Mouse (Mus musculus) lung, postnatal 10 days (tissue): Measurements from ENCODE around the gene Lrsam1.
A peak's percentile ranks its signal among the peaks of the same experiment; 100 is the strongest.

Source experiments
- DNase-seq: peaks from one replicate; pipeline ENCODE4 v3.0.0; 2021

Lrsam1 gene

DNA sequence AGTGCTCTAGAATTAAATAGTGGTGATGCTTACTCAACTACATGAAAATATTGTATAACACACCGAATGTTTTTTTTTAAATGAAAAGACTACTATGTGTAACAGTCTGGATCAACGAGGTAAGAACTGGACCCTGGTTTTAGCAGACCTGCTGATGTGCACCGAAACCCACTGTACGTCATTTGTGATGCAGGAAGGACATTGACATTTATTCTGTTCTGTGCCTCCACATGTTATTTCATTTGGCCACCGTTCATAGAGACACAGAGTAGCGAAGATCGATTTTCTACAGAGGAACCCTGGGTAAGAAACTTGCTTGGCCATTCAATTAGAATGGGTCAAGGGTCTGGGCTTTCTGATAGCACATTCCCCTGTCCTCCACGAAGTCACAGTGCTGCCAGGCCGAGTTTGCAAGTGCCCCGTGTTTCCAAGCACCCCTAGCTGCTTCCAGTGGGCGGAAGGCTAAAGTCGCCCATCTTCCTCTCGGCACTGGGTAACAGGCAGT is 4.8 kb upstream of the Lrsam1 start:
- DNase-seq, result no peak

DNA sequence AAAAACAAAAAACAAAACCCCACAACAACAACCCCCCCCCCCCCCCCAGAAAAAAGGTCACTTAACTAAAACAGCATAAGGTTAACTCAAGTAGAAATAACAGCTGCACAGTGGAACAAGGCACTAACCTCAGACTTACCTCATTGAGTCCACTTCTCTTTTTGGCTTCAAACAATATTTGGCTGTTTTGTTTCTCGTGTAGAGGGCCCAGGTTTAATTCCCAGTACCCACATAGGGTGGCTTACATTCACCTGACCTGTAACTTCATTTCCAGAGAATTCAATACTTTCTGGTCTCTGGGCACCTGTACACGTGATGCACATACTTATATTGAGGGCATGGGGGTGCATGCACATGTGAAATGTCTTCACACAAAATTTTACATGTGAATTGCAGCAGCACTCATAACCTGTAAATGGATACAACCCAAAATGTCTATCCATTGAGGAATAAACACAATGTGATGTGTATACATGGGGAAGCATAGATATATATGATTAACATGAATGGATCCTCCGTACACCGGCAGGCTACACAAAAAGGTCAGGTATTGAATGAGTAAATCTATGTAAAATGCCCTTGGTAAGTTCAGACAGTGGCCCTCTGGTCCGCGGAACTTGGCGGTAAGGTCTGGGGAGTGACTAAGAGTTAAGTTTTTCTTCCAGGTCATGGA is 4.2 kb upstream of the Lrsam1 start:
- no peak for DNase-seq

DNA sequence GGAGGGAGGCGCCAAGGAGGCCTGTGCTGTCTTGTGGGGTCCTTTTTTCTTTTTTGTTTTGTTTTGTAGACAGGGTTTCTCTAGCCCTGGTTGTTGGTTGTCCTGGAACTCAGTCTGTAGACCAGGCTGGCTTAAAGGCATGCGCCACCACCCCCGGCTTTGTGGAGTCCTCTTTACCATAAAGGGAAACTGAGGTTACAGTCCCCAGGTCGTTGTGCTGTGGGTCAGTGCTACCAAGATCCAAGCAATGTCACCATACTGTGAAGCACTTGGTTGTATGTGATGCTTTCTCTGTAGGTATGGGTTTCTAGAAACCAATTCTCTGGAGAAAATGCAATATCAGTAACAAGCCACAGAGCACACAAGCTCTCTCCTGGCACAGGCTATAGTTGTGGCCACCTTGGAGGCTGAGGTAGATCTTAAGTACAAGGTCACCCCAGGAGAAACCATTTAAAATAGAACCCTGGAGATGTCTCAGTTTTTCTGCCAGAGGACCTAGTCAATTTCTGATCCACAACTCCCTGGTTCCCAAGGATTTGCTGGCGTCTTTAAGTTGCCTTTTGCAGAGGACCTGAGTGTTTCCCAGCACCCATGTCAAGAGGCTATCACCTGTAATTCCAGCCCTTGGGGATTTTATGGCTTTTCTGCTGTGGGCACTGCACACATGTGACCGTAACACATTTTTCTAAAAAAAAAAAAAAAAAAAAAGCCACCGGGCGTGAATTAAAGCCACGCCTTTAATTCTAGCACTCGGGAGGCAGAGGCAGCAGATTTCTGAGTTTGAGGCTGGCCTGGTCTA is 3.4 kb upstream of the Lrsam1 start:
- no peak for DNase-seq

DNA sequence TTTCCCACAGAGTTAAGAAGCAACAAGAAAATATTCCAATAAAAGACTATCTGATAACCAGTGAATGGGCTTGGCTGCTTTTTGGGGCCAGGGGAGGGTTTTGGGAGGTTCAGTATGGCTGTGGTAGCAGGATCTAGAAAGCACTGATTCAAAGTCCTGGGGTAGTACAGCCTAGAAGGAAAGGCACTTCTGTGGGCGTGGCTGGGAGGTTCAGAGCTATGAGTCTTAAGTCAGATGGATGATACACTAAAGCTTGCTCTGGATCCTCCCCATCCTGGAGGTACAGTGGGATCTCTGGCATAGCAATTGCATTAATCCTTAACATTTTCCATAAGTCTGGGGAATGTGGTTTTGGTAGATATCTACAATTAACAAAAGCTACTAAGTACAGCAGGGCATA is 2.6 kb upstream of the Lrsam1 start:
- DNase-seq, result no peak

DNA sequence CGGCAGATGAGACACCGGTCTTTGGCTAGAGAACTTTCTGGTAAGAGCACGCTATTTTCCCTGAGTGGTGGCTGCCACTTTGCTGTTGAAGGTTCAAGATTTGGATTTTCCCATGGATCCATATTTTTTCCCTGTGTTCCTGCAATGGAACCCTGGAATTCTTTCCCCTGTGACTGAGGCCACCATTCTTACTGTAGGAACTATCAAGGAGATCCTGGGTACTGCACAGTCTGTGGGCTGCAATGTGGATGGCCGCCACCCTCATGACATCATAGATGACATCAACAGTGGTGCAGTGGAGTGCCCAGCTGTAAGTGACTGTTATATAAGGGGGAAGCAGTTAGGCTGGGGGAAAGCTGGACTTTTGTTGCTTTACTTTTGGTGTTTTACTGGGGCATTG is 2.1 kb upstream of the Lrsam1 start:
- DNase-seq, result no peak

DNA sequence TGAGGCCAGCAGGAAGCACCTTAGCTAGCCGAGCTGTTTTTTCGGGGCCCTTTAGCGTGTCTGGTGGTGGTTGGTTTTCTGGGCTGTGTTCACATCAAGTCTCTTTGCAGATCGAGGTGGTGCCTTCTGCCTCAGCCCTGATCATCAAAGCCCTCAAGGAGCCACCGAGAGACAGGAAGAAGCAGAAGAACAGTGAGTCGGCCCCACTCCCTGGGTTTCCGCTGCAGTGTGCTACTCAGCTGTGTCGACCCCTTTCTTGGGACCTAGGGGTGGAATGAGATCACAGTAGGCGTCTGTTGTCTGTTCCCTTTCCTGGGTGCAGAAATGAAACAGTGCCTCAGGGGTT is 1.4 kb upstream of the Lrsam1 start:
- DNase-seq, result no peak

DNA sequence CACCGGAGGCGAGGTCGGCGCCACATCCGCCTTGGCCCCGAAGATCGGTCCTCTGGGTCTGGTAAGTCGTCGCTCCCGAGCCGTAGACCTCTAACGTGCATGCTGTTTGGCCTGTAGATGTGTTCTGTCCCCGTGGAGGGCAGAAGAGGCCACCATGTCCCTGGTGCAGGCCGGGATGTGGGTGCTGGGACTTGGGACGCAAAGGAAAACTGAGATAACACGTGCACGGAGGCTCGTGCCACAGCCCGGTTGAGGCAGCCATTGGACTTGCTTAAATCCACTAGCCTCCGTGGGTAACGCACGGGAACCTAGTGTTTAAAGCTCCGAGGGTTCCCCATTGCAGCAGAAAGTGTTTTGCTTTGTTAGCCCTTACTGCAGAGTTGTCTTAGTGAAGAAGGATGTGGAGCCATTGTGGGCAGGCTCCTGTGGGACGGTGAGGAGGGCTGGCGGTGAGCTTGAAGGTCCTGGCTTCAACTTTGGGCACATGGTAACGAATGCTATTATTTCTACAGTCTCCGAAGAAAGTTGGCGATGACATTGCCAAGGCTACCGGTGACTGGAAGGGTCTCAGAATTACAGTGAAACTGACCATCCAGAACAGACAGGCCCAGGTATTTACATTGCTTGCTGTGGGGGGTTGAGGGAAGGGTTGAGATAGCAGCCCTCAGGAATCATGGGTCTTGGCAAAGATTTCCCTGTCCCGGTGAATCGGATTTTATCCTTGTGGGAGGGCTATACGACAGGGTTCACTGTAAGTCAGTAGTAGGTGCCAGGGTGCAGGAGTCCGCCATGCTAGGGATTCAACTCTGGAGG is 854 bp upstream of the Lrsam1 start:
- no peak for DNase-seq

DNA sequence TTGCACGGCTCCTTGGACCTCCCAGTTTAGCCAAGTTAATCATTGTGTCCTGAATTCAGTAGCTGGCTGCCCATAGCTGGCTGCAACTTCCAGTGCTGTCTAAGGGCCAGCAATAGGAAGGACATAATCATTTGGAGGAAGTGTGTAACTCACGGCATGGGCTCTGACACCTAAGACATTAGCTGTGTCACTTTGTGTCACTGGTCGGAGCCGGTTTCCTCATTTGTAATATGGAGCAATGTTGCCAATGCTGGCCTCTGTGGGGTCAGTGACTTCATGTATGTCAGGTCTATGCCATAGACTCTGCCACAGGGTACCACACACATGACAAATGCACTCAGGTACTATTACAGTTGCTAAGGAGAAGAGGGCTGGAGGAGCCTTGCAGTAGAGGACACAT is 1.1 kb downstream of the Lrsam1 start:
- DNase-seq, result no peak

DNA sequence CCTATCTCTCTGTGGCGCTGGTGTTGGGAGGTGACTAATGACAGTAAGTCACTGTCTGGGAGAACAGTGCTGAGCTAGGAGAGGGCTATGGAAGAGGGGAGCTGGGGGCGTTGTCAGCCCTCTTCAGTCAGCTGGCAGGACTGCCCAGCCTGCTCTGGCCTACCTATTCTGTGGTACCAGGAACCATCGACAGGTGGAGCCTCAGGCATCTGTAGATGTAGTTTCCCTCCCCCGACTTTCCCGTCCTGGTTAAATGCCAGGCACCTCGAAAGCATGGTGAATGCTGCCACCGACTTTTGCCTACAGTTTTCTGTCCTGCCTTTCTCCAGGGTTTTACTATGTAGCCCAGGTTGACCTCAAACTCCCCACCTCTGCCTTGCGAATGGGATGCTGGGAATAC is 4.1 kb downstream of the Lrsam1 start:
- DNase-seq, result peak; percentile 44

DNA sequence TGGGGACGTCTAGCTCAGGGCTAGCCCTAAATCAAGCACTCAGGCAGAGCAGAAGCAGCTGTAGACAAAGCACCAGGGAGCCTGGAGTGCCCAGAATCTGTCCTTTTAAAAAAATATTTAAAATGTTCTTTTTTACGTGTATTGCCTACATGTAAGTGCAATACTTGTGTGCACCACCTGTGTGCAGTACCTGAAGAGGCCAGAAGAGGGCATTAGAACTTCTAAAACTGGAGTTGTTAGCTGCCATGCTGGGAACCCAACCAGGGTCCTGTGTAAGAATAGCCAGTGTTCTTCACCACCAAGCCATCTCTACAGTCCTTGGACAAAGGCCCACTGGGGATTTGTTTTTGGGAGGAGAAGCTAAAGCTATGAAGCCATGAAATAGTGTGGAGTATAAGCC is 6.8 kb downstream of the Lrsam1 start:
- DNase-seq, result no peak

DNA sequence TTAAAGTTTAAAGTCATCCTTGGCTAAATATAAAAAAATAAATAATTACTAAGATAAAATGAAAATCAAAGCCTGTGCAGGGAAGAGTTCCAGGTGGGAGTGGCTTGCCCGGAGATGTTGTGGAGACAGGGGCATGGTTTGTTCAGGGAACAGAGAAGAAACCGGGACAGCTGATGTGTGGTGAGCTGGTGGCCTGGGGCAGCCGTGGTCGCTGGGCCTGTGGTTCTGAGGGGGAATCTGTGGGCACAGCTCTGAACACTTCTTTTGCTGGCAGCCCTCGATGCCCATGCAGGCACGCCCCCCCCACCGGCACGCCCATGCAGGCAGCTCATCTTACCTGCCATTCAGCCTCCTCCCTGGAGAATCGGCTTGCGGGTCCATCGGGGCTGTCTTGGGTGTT is 14.0 kb downstream of the Lrsam1 start:
- no peak for DNase-seq

DNA sequence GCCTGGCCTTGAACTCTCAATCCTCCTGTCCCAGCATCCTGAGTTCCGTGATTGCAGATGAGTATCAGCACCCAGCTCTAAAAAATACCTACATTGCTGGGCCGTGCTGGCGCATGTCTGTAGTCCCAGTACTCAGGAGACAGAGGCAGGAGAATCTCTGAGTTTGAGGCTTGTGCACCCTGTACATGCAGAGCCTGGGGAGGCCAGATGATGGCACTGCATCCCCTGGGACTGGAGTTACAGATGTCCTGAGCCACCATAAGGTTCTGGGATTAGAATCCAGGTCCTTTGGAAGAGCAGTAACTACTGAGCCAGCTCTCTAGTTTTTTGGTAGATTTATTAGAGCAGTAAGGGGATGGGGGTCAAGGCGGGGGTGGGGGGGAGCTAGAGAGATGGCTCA is 20.9 kb downstream of the Lrsam1 start:
- no peak for DNase-seq

DNA sequence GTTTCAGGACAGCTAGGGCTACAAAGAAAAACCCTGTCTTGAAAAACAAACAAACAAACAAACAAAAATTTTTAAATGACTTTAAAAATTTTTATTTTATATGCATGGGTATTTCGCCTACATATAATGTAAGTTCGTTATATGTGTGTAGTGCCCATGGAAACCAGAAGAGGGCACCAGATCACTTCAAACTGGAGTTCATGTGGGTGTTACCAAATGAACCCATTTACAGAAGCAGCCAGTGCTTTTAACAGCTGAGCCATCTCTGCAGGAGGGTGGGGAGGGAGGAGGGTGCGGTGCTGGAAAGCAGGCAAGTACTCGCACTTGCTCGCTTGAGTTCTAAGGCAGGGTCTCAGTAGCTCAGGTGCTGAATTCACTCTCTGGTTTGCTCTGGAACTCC is 22.0 kb downstream of the Lrsam1 start:
- peak; percentile 73 for DNase-seq

DNA sequence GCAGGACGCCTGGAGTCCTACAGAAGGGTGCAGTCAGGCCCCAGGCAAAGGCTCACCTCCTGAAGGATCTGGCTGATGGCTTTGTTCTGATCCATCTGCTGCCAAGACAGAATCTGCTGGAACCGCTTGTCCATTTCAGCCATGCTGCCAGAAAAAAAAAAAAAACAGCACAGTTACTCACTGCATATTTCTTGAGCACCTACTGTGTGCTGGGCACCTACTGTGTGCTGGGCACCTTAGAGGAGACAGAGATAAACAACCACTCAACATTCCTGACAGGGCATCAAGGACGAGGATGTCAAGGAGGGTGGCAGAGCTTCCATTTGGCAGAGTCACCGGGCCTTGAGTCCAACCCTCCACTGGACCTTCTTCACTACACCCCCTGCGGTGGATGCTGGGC is 22.7 kb downstream of the Lrsam1 start:
- DNase-seq, result no peak

DNA sequence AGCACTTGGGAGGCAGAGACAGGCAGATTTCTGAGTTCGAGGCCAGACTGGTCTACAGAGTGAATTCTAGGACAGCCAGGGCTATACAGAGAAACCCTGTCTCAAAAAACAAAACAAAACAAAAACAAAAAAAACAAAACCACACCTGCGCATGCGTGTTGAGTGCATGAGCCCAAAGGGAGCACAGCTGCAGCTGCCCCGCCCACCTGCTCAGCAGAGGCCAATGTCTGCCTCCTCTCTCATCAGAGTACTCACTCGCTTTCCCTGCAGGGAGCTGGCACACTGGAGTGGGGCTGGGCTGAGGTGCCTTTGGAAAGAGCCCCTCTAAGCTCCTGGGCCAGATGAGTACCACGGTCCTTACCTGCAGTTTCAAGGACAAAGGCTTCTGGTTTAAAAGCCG is 29.7 kb downstream of the Lrsam1 start:
- no peak for DNase-seq

DNA sequence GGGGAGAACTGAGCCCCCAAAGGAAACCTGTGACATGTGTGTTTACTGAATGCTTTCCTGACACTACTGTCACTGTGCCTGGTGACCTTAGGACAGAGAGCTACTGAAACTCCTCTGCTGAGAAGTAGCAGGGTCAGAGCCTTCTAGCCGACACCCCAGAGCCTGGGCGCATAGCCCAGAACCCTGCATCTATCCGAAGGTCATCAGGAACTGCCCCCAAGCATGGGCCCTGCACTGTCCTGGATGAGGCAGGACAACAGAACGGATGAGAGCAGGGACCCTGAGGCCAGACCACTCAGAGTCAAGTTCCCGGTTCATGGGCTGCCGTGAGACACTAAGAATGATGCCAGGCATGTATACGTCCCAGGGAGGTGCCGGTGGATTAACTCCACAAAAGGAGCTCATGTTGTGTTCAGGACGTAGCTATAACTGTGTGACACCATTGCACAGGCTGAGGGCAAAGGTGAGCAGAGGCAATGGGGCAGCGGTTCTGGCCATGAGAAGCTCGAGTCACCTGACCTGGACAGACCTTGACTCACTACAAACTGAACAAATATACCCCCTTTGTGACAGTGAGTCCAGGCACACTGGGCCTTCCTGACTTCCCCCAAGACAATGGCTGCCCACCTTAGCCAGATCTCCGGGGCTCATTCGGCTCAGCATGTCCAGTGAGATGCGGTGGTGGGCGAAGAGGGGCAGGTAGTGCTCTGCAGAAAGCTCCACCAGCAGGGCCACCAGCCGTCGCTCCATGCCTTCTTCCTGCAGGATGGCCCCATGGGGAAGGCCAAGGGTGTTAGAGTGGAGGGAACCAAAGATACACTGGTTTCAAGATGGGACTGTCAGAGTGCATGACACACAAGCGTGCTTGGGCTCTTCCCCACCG is 32.2 kb downstream of the Lrsam1 start:
- DNase-seq, result no peak

DNA sequence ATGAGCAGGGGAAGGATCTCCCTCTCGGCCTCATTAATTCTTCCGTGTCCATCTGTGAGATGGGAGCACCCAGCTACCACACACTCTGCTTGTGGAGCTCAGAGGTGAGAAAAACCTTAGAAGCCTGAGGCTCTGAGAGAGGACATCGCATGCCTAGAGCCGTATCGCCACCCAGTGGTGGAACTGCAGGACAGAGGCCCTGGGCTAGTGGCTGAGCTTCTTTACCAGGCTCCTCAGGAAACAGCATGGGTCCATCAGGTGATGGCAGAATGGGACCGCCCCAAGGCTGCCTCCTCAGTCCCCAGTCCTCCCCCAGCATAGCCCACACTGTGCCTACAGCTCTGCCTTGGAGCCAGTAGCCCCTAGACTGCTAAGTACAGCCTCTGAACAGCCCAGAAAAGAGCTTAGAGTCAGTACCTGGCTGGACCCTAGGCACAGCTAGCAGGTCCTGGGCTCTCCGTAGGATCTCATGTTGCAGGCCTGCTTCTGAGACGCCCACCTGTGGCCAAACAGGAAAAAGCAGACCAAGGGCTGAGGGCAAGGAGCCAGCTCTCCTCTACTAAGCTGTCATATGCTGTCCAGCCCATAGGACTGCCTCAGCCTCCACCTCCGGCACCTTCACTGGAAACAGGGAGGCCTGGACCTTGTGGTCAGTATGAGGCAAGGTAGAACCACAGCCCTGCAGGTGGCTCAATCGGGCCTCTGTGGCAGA is 33.0 kb downstream of the Lrsam1 start:
- DNase-seq, result peak; percentile 91

DNA sequence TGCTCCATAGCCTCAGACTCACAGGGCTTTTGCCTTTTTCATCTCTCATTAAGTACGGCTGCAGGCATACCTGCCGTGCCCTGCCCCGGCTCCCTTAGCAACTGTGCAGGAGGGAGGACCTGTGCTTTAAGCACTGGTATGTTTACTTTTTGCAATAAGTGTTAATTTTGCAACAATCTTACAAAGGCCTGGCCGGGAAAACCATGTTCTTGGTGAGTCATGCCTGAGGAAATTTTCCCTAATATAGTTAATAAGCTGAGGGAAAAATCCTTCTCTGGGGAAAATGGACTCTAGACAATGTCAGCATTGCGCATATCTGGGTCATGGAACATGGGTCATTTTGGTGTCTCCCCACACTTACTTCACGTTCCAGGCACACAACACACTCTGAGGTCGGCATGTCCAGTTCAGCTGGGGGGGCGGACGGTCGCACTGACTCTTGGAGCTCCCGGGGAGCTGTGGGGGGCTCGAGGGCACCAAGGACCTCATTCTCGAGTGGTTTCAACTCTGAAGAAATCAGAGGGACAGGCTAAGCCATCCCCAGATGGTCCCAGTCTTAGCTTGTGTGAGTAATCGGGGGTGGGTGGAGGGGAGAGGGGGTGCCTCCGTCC is 33.7 kb downstream of the Lrsam1 start:
- peak; percentile 56 for DNase-seq

DNA sequence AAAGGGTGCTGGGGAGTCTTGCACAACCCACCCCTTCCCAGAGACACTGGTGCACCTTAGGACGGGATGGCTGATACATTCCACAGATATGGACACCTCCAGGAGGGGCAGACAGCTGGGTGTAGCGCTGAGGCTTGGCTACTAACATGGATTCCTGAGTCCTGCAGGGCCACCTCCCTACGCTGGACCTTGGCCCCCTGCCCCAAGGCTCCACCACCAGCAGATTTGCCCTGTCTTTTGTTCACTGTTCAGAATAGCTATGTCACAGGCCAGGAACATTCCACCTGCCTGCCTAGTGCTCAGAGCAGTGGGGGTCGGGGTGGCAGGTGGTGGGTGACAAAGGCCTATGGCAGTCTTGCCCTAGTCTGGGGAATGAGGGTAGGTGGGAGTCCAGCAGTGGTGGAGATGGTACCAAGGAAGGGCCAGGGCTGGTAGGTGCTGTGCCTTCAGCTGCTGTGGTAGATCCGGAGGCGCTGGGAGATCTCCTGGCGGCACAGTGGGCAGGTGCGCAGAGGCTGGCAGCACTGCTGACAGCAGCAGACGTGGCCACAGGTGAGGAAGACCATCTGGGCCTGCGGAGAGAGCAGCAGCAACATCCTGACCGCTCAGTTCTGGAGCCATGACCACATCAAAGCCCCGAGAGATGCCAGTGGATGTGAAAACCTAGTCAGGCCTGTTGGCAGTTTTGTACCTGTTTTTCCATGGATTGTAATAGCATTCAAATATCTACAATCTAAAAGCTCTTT is 34.9 kb downstream of the Lrsam1 start:
- DNase-seq, result no peak

DNA sequence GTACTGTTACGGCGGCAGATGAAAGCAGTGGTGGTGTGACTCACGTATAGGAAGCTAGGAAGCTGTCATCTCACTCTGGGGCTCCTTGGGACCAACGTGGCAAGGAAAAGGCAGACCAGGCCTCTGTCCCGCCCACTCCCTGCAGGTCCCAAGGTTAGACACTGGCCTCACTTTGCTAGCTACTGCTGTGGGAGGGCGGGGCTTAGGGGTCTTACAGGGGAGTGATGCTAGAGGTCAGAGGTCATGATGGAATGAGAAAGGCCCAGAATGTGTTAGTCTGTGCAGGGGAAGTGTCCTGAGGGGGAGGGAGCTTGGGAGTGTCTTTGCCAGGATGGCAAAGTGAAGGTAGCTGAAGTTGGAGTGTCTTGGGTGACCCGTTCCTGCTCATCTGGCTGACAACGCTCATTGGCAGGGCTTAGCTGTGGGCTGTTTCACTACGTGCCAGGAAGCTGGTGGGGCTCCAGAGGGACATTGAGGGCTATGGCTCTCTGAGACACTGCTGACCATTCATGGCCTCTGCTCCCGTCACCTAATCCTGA is 37.0 kb downstream of the Lrsam1 start:
- no peak for DNase-seq
